Mouse (Mus musculus): ENCODE results near the gene Ly6g5c. TPM values are rescaled to one million over a fixed set of nuclear protein-coding genes. Genes with fewer than 3 reads are reported as not detected.

The Ly6g5c gene
- polyA plus RNA-seq, 1 experiment from 2014 or later: not detected

DNA sequence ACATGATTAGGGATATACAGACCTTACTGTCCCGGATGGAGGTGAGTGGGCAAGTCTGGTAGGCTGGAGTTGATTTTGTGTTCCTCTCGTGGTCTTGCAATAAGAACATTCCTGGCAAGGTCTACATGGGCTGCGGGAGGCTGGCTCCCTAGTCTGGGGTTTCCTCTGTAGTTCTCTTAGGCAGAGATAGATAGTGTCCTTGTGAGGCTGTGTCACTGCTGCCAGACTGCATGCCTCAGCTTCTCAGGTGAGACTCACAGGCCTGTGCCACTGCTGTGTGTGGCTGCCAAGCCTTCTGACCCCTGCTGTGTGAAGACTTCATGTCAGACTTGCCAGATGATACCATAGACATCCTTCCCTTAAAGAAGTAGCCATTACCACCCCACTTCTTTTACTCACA lies 31.2 kb downstream of the Ly6g5c start:
- H3K4me1 ChIP-seq (ENCODE audit: control insufficient read depth, low read depth, low read length): peaks cover 18% of the 10 kb centered on the region
- H3K27me3 ChIP-seq (ENCODE audit: control insufficient read depth, insufficient read depth, low read depth, low read length): no peaks in the 10 kb centered on the region
- whole genome bisulfite sequencing (ENCODE audit: insufficient replicate concordance): 89% methylated on average over 3 of the region's 3 CpGs
- no peaks in the 10 kb centered on the region for H3K9me3 ChIP-seq (replicated peaks; ENCODE audit: control insufficient read depth, low read length)
- ATAC-seq (ENCODE audit: low read depth): no peak
- peaks cover 50% of the 10 kb centered on the region for H3K36me3 ChIP-seq (ENCODE audit: control insufficient read depth, insufficient read depth)
- no peak overlapping the region for H3K27ac ChIP-seq (ENCODE audit: low read length)
- H3K4me2 ChIP-seq (ENCODE audit: low read depth, low read length): no peak overlapping the region
- no peak overlapping the region for H3K9ac ChIP-seq (ENCODE audit: low read depth, low read length)
- H3K4me3 ChIP-seq (ENCODE audit: low read depth, low read length): no peak overlapping the region

DNA sequence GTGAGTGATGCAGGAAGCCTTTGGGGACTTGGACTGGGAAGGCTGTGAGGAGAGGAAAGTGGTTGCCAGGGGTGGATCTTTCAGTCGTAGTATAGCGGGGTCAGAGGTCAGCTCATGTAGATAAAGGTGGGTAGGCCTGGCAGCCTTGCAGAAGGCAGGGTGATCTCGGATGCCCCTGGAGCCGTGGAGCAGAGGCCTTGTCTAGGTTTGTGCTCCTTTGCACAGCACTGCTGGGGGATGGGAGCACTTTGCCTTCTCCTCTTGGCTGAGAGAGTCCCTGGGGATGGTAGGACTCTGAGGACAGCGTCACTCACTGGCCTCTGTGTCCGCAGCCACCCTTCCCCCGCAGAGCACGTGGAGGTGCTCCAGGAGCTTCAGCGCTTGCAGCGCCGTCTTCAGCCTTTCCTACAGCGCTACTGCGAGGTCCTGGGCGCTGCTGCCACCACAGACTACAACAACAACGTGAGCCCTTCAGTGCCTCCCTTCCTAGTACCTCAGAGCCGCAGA lies 32.5 kb downstream of the Ly6g5c start:
- no peak for ATAC-seq (ENCODE audit: low read depth)
- H3K4me3 ChIP-seq (ENCODE audit: low read depth, low read length): no peak overlapping the region
- WGBS (ENCODE audit: insufficient replicate concordance): 81% methylated on average over 16 of the region's 16 CpGs
- H3K4me2 ChIP-seq (ENCODE audit: low read depth, low read length): no peak overlapping the region
- peaks cover 63% of the 10 kb centered on the region for H3K36me3 ChIP-seq (ENCODE audit: control insufficient read depth, insufficient read depth)
- H3K4me1 ChIP-seq (ENCODE audit: control insufficient read depth, low read depth, low read length): peaks cover 16% of the 10 kb centered on the region
- no peaks in the 10 kb centered on the region for H3K9me3 ChIP-seq (replicated peaks; ENCODE audit: control insufficient read depth, low read length)
- H3K9ac ChIP-seq (ENCODE audit: low read depth, low read length): no peak overlapping the region
- no peak overlapping the region for H3K27ac ChIP-seq (ENCODE audit: low read length)
- no peaks in the 10 kb centered on the region for H3K27me3 ChIP-seq (ENCODE audit: control insufficient read depth, insufficient read depth, low read depth, low read length)

DNA sequence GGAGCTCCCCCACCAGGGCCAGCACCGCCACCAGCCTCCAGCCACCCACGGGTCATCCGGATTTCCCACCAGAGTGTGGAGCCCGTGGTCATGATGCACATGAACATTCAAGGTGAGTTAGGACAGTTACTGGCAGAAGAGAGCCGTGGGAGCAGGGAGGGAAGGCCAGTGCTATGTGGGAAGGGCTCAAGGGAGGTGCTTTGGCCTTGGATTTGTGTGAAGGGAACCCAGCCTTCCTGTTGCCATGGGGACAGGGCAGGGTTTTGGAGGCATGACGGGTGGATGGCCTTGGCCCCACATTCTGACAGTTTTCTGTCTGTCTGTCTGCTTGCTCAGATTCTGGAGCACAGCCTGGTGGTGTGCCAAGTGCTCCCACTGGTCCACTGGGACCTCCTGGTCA lies 33.9 kb downstream of the Ly6g5c start:
- Histone ChIP-seq H3K4me2 (ENCODE audit: low read depth, low read length) (no peak overlapping the region), H3K27me3 (ENCODE audit: control insufficient read depth, insufficient read depth, low read depth, low read length) (no peaks in the 10 kb centered on the region), H3K4me3 (ENCODE audit: low read depth, low read length) (no peak overlapping the region), H3K4me1 (ENCODE audit: control insufficient read depth, low read depth, low read length) (peaks cover 6% of the 10 kb centered on the region), H3K9ac (ENCODE audit: low read depth, low read length) (no peak overlapping the region), H3K36me3 (ENCODE audit: control insufficient read depth, insufficient read depth) (peaks cover 75% of the 10 kb centered on the region), H3K9me3 (replicated peaks; ENCODE audit: control insufficient read depth, low read length) (no peaks in the 10 kb centered on the region), H3K27ac (ENCODE audit: low read length) (no peak overlapping the region)
- no peak for ATAC-seq (ENCODE audit: low read depth)
- WGBS (ENCODE audit: insufficient replicate concordance): 78% methylated on average over 6 of the region's 6 CpGs

DNA sequence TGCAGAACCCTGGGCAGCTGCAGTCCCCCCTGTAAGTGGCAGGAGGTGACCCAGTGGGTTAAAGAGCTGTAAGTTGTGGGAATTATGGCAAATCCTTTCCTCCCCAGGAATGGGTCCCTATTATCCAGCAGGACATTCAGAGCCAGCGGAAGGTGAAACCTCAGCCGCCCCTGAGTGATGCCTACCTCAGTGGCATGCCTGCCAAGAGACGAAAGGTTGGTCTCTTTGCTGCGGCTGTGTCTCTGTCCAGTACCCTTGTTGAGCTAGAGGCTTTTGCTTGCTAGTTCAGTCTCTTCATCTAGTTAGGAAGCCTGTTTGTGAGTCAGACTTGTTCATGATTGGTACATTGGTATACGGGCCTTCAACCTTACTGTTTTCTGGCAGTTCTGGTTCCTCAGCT lies 38.1 kb downstream of the Ly6g5c start:
- Histone ChIP-seq H3K4me2 (ENCODE audit: low read depth, low read length) (no peak overlapping the region), H3K4me3 (ENCODE audit: low read depth, low read length) (no peak overlapping the region), H3K27me3 (ENCODE audit: control insufficient read depth, insufficient read depth, low read depth, low read length) (no peaks in the 10 kb centered on the region), H3K27ac (ENCODE audit: low read length) (no peak overlapping the region), H3K4me1 (ENCODE audit: control insufficient read depth, low read depth, low read length) (no peaks in the 10 kb centered on the region), H3K36me3 (ENCODE audit: control insufficient read depth, insufficient read depth) (peaks cover 78% of the 10 kb centered on the region), H3K9ac (ENCODE audit: low read depth, low read length) (no peak overlapping the region), H3K9me3 (replicated peaks; ENCODE audit: control insufficient read depth, low read length) (no peaks in the 10 kb centered on the region)
- WGBS (ENCODE audit: insufficient replicate concordance): 88% methylated on average over 5 of the region's 5 CpGs
- ATAC-seq (ENCODE audit: low read depth): no peak

DNA sequence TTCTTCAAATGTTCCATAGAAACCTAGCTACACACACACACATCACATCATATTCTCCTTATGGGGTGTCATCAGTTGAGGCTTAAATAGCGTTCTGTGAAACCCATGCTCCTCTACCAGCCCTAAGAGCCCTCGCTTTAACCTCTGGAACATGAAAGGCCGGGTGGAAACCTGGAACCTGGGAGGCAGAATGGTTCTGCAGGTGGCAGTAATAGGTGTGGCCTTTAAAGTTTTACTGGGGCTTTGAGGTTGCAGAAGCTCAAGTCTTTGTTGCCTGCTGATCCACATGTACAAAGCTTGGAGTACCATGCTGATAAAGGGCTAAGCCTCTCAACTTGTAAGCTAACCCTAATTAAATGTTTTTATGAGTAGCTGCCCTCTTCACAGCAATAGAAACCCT lies 39.3 kb downstream of the Ly6g5c start:
- no peak overlapping the region for H3K27ac ChIP-seq (ENCODE audit: low read length)
- 76% methylated on average over 3 of the region's 3 CpGs for WGBS (ENCODE audit: insufficient replicate concordance)

DNA sequence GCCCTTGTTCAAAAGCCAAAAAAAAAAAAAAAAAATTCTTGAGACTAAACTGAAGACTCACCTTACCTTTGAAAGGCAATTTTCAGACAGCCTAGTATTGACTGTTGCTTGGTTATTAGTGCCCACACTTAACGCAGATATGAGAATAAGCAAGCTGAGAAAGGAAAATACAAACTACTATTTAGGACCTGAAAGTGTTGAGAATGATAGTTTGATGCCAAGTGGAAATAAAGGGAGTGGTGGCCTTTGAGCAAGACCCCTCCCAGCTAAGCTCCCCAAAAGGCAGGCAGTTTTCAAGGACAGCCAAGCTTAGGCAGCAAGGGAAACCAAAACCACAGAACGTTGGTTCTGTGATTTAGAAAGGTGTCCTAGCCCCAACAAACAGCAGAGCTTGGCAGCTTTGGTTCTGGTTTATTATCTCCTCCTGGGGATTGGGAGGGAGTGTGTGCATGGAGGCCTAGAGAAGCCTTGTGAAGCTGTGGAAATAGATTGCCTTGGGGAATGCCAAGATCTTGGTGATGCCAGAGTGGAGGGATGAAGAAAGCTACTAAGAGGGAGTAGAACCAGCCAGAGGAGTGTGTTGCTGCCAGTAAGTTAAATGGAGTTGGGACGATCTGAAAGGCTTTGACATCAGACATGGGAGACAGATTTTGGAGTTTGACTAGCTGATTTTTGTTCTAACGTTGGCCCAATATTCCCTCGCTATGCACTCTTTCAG lies 40.0 kb downstream of the Ly6g5c start:
- no peak for ATAC-seq (ENCODE audit: low read depth)
- H3K36me3 ChIP-seq (ENCODE audit: control insufficient read depth, insufficient read depth): peaks cover 75% of the 10 kb centered on the region
- H3K9ac ChIP-seq (ENCODE audit: low read depth, low read length): no peak overlapping the region
- WGBS (ENCODE audit: insufficient replicate concordance): 61% methylated on average over 5 of the region's 5 CpGs
- no peak overlapping the region for H3K4me2 ChIP-seq (ENCODE audit: low read depth, low read length)
- no peak overlapping the region for H3K4me3 ChIP-seq (ENCODE audit: low read depth, low read length)
- no peaks in the 10 kb centered on the region for H3K9me3 ChIP-seq (replicated peaks; ENCODE audit: control insufficient read depth, low read length)
- no peaks in the 10 kb centered on the region for H3K27me3 ChIP-seq (ENCODE audit: control insufficient read depth, insufficient read depth, low read depth, low read length)
- no peak overlapping the region for H3K27ac ChIP-seq (ENCODE audit: low read length)
- H3K4me1 ChIP-seq (ENCODE audit: control insufficient read depth, low read depth, low read length): no peaks in the 10 kb centered on the region

More for the DNA sequence above, 39.3 kb downstream of the Ly6g5c start:
- Histone ChIP-seq H3K9me3 (replicated peaks; ENCODE audit: control insufficient read depth, low read length) (no peaks in the 10 kb centered on the region), H3K27me3 (ENCODE audit: control insufficient read depth, insufficient read depth, low read depth, low read length) (no peaks in the 10 kb centered on the region), H3K9ac (ENCODE audit: low read depth, low read length) (no peak overlapping the region), H3K4me2 (ENCODE audit: low read depth, low read length) (no peak overlapping the region), H3K4me3 (ENCODE audit: low read depth, low read length) (no peak overlapping the region), H3K4me1 (ENCODE audit: control insufficient read depth, low read depth, low read length) (no peaks in the 10 kb centered on the region), H3K36me3 (ENCODE audit: control insufficient read depth, insufficient read depth) (peaks cover 75% of the 10 kb centered on the region)
- no peak for ATAC-seq (ENCODE audit: low read depth)

DNA sequence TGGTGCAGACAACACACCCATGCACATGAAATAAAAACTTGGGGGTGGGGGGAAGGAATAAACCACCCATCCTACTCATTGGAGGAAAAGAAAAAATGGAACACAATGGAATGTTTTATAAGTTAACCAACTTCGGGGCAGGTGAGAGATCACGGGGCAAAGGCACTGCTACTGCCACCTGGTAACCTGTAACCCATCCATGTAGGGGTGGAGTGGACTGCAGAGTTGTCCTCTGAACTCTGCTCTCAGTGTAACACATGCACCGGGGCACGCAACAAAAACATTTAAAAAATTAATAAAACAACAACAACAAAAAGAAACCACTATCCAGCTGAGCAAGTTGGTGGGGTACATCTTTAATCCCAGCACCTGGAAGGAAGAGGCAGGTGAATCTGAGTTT lies 44.0 kb downstream of the Ly6g5c start:
- 87% methylated on average over 4 of the region's 4 CpGs for WGBS (ENCODE audit: insufficient replicate concordance)

DNA sequence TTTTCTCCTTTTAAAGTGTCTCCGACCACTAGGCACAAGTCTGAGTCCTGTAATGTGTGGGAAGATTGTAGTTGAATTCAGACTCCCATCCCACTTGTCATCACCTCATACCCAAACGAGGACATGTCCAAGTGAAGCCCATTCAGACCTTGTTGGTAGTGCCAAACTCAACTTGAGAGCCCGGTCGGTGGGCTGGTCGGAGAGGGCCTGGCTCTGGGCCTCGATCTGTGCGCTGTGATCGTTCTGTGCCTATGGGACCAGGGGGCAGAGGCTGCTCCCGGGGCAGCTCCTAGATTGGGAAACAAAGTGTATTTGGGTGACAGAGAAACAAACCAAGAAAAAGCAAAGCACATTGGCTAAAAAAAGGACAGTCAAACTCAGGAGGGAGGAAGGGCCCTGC lies 45.0 kb downstream of the Ly6g5c start:
- Histone ChIP-seq H3K4me2 (ENCODE audit: low read depth, low read length) (no peak overlapping the region), H3K9ac (ENCODE audit: low read depth, low read length) (no peak overlapping the region), H3K27me3 (ENCODE audit: control insufficient read depth, insufficient read depth, low read depth, low read length) (no peaks in the 10 kb centered on the region), H3K9me3 (replicated peaks; ENCODE audit: control insufficient read depth, low read length) (no peaks in the 10 kb centered on the region), H3K27ac (ENCODE audit: low read length) (no peak overlapping the region), H3K36me3 (ENCODE audit: control insufficient read depth, insufficient read depth) (peaks cover 82% of the 10 kb centered on the region), H3K4me3 (ENCODE audit: low read depth, low read length) (no peak overlapping the region), H3K4me1 (ENCODE audit: control insufficient read depth, low read depth, low read length) (no peaks in the 10 kb centered on the region)
- no peak for ATAC-seq (ENCODE audit: low read depth)
- WGBS (ENCODE audit: insufficient replicate concordance): 84% methylated on average over 9 of the region's 9 CpGs

More for the DNA sequence above, 44.0 kb downstream of the Ly6g5c start:
- Histone ChIP-seq H3K4me1 (ENCODE audit: control insufficient read depth, low read depth, low read length) (no peaks in the 10 kb centered on the region), H3K36me3 (ENCODE audit: control insufficient read depth, insufficient read depth) (peaks cover 77% of the 10 kb centered on the region), H3K9ac (ENCODE audit: low read depth, low read length) (no peak overlapping the region), H3K4me2 (ENCODE audit: low read depth, low read length) (no peak overlapping the region), H3K4me3 (ENCODE audit: low read depth, low read length) (no peak overlapping the region), H3K27me3 (ENCODE audit: control insufficient read depth, insufficient read depth, low read depth, low read length) (no peaks in the 10 kb centered on the region), H3K27ac (ENCODE audit: low read length) (no peak overlapping the region), H3K9me3 (replicated peaks; ENCODE audit: control insufficient read depth, low read length) (no peaks in the 10 kb centered on the region)
- no peak for ATAC-seq (ENCODE audit: low read depth)

DNA sequence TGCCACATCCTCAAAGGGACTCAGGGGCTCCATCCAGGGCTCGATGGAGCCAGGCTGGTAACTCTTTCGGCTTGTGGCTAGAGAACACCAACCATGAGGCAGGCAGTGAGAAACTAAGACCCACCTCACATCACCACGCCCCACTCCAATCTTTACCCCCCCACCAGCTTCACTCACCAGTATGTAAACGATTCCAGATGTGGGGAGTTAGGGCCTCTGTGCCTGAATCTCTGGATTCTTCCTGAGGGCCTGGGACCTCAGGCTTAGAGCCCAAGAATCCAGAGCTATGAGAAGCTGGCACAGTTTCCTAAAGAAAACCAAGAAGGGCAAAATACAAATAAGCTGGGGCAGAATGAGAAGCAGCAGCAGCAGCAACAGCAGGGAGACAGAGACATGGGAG lies 45.9 kb downstream of the Ly6g5c start:
- Histone ChIP-seq H3K4me1 (ENCODE audit: control insufficient read depth, low read depth, low read length) (no peaks in the 10 kb centered on the region), H3K36me3 (ENCODE audit: control insufficient read depth, insufficient read depth) (peaks cover 90% of the 10 kb centered on the region), H3K27ac (ENCODE audit: low read length) (no peak overlapping the region), H3K9ac (ENCODE audit: low read depth, low read length) (no peak overlapping the region), H3K9me3 (replicated peaks; ENCODE audit: control insufficient read depth, low read length) (no peaks in the 10 kb centered on the region), H3K4me2 (ENCODE audit: low read depth, low read length) (no peak overlapping the region), H3K4me3 (ENCODE audit: low read depth, low read length) (no peak overlapping the region), H3K27me3 (ENCODE audit: control insufficient read depth, insufficient read depth, low read depth, low read length) (no peaks in the 10 kb centered on the region)
- no peak for ATAC-seq (ENCODE audit: low read depth)
- WGBS (ENCODE audit: insufficient replicate concordance): 82% methylated on average over 4 of the region's 4 CpGs
